Mouse (Mus musculus) liver, embryonic 14.5 days (tissue): ENCODE measurements around the gene Nectin2. TPM values are rescaled to one million over a fixed set of nuclear protein-coding genes. Genes with fewer than 3 reads are reported as not detected.

Experiments
- ATAC-seq: fragments of 200-750 bp; cut with Nextera tagmentation; 2 replicates; pipeline ENCODE4 v1.8.0; 2017; ENCODE audit warnings: moderate number of reproducible peaks, mild to moderate bottlenecking, moderate library complexity; ENCODE audit not compliant: insufficient read depth
- DNase-seq, 3 experiments: peaks; one replicate each; pipeline ENCODE4 v3.0.0-alpha.2; 2012 to 2013; ENCODE audit warnings: low read depth in 3 of 3, low spot score in 3 of 3
- H3K27ac ChIP-seq: fragments of 300-500 bp; sonication (generic); 2 replicates; pipeline ENCODE4 v1.5.1; 2014; ENCODE audit warnings: moderate library complexity, mild to moderate bottlenecking, control low read depth, inconsistent platforms
- H3K27me3 ChIP-seq: fragments of 300-500 bp; sonication (generic); 2 replicates; pipeline ENCODE4 v1.6.1; 2014; ENCODE audit warnings: mild to moderate bottlenecking, low read length, moderate library complexity; ENCODE audit not compliant: control insufficient read depth, insufficient read depth
- H3K36me3 ChIP-seq: fragments of 300-500 bp; sonication (generic); replicated peaks from 2 replicates; pipeline ENCODE4 v1.6.1; 2014; ENCODE audit warnings: low read depth; ENCODE audit not compliant: control insufficient read depth, insufficient read depth
- H3K4me1 ChIP-seq, 2 experiments: fragments of 200-500 bp in 1 of 2; fragments of 300-500 bp in 1 of 2; sonication (generic) in 1 of 2; replicated peaks; 2 replicates each; pipeline ENCODE4 v1.6.1; 2012 to 2014; ENCODE audit warnings: antibody characterized with exemption in 1 of 2, inconsistent platforms in 1 of 2, low read length in 1 of 2; ENCODE audit not compliant: control insufficient read depth in 2 of 2, insufficient read depth in 2 of 2
- H3K4me2 ChIP-seq: fragments of 300-500 bp; sonication (generic); 2 replicates; pipeline ENCODE4 v1.6.1; 2014; ENCODE audit warnings: low read depth, mild to moderate bottlenecking, control low read depth, moderate library complexity
- H3K4me3 ChIP-seq, 2 experiments: fragments of 200-500 bp in 1 of 2; fragments of 300-500 bp in 1 of 2; sonication (generic) in 1 of 2; 2 replicates each; pipeline ENCODE4 v1.5.1; 2012 to 2014; ENCODE audit warnings: low read depth in 2 of 2, low read length in 2 of 2, mild to moderate bottlenecking in 2 of 2, control low read depth in 1 of 2, inconsistent platforms in 1 of 2, moderate library complexity in 1 of 2; ENCODE audit not compliant: insufficient read depth in 1 of 2
- H3K9ac ChIP-seq: fragments of 300-500 bp; sonication (generic); replicated peaks from 2 replicates; pipeline ENCODE4 v1.6.1; 2014; ENCODE audit warnings: mild to moderate bottlenecking, control low read depth, moderate library complexity
- H3K9me3 ChIP-seq: fragments of 300-500 bp; sonication (generic); 2 replicates; pipeline ENCODE4 v1.6.1; 2016; ENCODE audit warnings: low read length, mixed read lengths; ENCODE audit not compliant: control insufficient read depth
- CTCF ChIP-seq: IDR thresholded peaks from 2 replicates; pipeline ENCODE4 v1.5.1; 2016; ENCODE audit warnings: antibody characterized with exemption, low read depth, control low read depth
- EP300 ChIP-seq: IDR thresholded peaks from 2 replicates; pipeline ENCODE4 v1.6.1; 2016; ENCODE audit warnings: antibody characterized with exemption, low read depth
- WGBS: fragments of 180-500 bp; shearing (Covaris S2); extraction: QIAGEN DNeasy Blood & Tissue Kit; methylation state at CpG from one replicate; pipeline ENCODE4 v1.1.7; 2014; ENCODE audit not compliant: insufficient replicate concordance; 5-methylcytosine and 5-hydroxymethylcytosine counted together
- polyA plus RNA-seq, 2 experiments: library from polyadenylated mRNA; depleted of rRNA in 1 of 2; stranded (reverse) in 1 of 2; unstranded in 1 of 2; fragments of >200 nt; fragmentation: Nextera tagmentation in 1 of 2; extraction: Ambion mirVana in 1 of 2; gene quantifications; 2 replicates each; pipeline versions ENCODE4 v1.2.1 to v1.2.3; 2012 to 2014

Nectin2 gene
- polyA plus RNA-seq, 2 experiments = 7.8 to 10.2 TPM

- Histone ChIP-seq H3K4me3 (no peak overlapping the region), H3K4me1 (peaks cover 14% of the 10 kb centered on the region in 2 experiments), H3K9me3 (no peaks in the 10 kb centered on the region), H3K36me3 (peaks cover 42% of the 10 kb centered on the region), H3K4me2 (no peak overlapping the region), H3K9ac (no peak overlapping the region), H3K27ac (no peak overlapping the region), H3K27me3 (no peaks in the 10 kb centered on the region)
- DNase-seq (no peak), ATAC-seq (no peak)
- no peak for TF ChIP-seq EP300
- peak; percentile 57 for TF ChIP-seq CTCF
- WGBS = 69% methylated on average over 4 of the region's 4 CpGs
Observed at GRCm38 (mm10) chr7:19712414-19712813, 37.9 kb downstream of the Nectin2 start.

- 84% methylated on average over 10 of the region's 10 CpGs for WGBS
- H3K36me3 ChIP-seq = peaks cover 42% of the 10 kb centered on the region
Observed at GRCm38 (mm10) chr7:19710650-19711049, 39.6 kb downstream of the Nectin2 start.

GRCm38 (mm10) chr7:19705271-19705670, 45.0 kb downstream of the Nectin2 start:
- Histone ChIP-seq H3K4me2 (no peak overlapping the region), H3K36me3 (peaks cover 25% of the 10 kb centered on the region), H3K4me3 (no peak overlapping the region), H3K27me3 (no peaks in the 10 kb centered on the region), H3K4me1 (peaks cover 3 to 6% of the 10 kb centered on the region in 2 experiments; a peak in 3 of 4 replicates), H3K9me3 (no peaks in the 10 kb centered on the region), H3K27ac (no peak overlapping the region), H3K9ac (no peak overlapping the region)
- TF ChIP-seq CTCF = no peak
- TF ChIP-seq EP300 = no peak
- DNase-seq = no peak
- no peak for ATAC-seq
- WGBS = 80% methylated on average over 7 of the region's 7 CpGs

More at GRCm38 (mm10) chr7:19710650-19711049, 39.6 kb downstream of the Nectin2 start:
- no peak for TF ChIP-seq CTCF
- TF ChIP-seq EP300 = no peak
- Histone ChIP-seq H3K4me3 (no peak overlapping the region), H3K4me1 (peaks cover 6 to 8% of the 10 kb centered on the region in 2 experiments), H3K27ac (no peak overlapping the region), H3K4me2 (no peak overlapping the region), H3K9ac (no peak overlapping the region), H3K27me3 (no peaks in the 10 kb centered on the region), H3K9me3 (no peaks in the 10 kb centered on the region)
- DNase-seq (no peak), ATAC-seq (no peak)

- no peak overlapping the region for H3K27ac ChIP-seq
- peaks cover 21% of the 10 kb centered on the region for H3K36me3 ChIP-seq
- no peak overlapping the region for H3K4me3 ChIP-seq
- H3K9me3 ChIP-seq = no peaks in the 10 kb centered on the region
- no peaks in the 10 kb centered on the region for H3K27me3 ChIP-seq
- WGBS = 77% methylated on average over 4 of the region's 4 CpGs
- TF ChIP-seq CTCF (no peak), EP300 (no peak)
- peaks cover 4 to 13% of the 10 kb centered on the region in 2 experiments; a peak in 3 of 4 replicates for H3K4me1 ChIP-seq
- H3K9ac ChIP-seq = no peak overlapping the region
- DNase-seq = no peak
- no peak overlapping the region for H3K4me2 ChIP-seq
- ATAC-seq = no peak
Observed at GRCm38 (mm10) chr7:19704475-19704874, 45.8 kb downstream of the Nectin2 start.

GRCm38 (mm10) chr7:19702859-19703555, 47.3 kb downstream of the Nectin2 start:
- WGBS = 77% methylated on average over 16 of the region's 16 CpGs
- no peaks in the 10 kb centered on the region for H3K27me3 ChIP-seq
- ATAC-seq (no peak), DNase-seq (no peak)
- TF ChIP-seq EP300 = no peak
- H3K36me3 ChIP-seq = peaks cover 10% of the 10 kb centered on the region
- no peak overlapping the region for H3K4me3 ChIP-seq
- no peak overlapping the region for H3K9ac ChIP-seq
- peaks cover 7 to 22% of the 10 kb centered on the region in 2 experiments for H3K4me1 ChIP-seq
- H3K27ac ChIP-seq = no peak overlapping the region
- no peak overlapping the region for H3K4me2 ChIP-seq
- no peaks in the 10 kb centered on the region for H3K9me3 ChIP-seq
